Mouse (Mus musculus) forebrain, embryonic 12.5 days (tissue): Measurements from ENCODE around the gene Pip5k1b. TPM values are rescaled to one million over a fixed set of nuclear protein-coding genes. Genes with fewer than 3 reads are reported as not detected.

ENCODE experiments used
- ATAC-seq: fragments of 200-750 bp; cut with Nextera tagmentation; 2 replicates; pipeline ENCODE4 v1.8.0; 2017; ENCODE audit warnings: moderate TSS enrichment; ENCODE audit not compliant: low FRiP score
- H3K27ac ChIP-seq: fragments of 300-500 bp; sonication (generic); 2 replicates; pipeline ENCODE4 v1.5.1; 2016; ENCODE audit warnings: mild to moderate bottlenecking
- H3K27me3 ChIP-seq: fragments of 300-500 bp; sonication (generic); 2 replicates; pipeline ENCODE4 v1.6.1; 2016; ENCODE audit warnings: mild to moderate bottlenecking
- H3K36me3 ChIP-seq: fragments of 300-500 bp; sonication (generic); replicated peaks from 2 replicates; pipeline ENCODE4 v1.6.1; 2016; ENCODE audit warnings: mild to moderate bottlenecking
- H3K4me1 ChIP-seq: fragments of 300-500 bp; sonication (generic); 2 replicates; pipeline ENCODE4 v1.6.1; 2016
- H3K4me2 ChIP-seq: fragments of 300-500 bp; sonication (generic); 2 replicates; pipeline ENCODE4 v1.6.1; 2016; ENCODE audit warnings: mild to moderate bottlenecking, moderate library complexity
- H3K4me3 ChIP-seq: fragments of 300-500 bp; sonication (generic); replicated peaks from 2 replicates; pipeline ENCODE4 v1.5.1; 2016; ENCODE audit warnings: mild to moderate bottlenecking
- H3K9ac ChIP-seq: fragments of 300-500 bp; sonication (generic); 2 replicates; pipeline ENCODE4 v1.6.1; 2016; ENCODE audit warnings: mild to moderate bottlenecking
- H3K9me3 ChIP-seq: fragments of 300-500 bp; sonication (generic); 2 replicates; pipeline ENCODE4 v1.6.1; 2016
- WGBS: fragments of 180-500 bp; shearing (Covaris S2); methylation state at CpG from one replicate; pipeline ENCODE4 v1.1.7; 2016; 5-methylcytosine and 5-hydroxymethylcytosine counted together
- polyA plus RNA-seq: library from polyadenylated mRNA; unstranded; fragments of >200 nt; fragmentation: Nextera tagmentation; extraction: Ambion mirVana; gene quantifications from 2 replicates; pipeline ENCODE4 v1.2.1, GENCODE M21; 2016

The Pip5k1b gene
- polyA plus RNA-seq, 1 experiment from 2014 or later, result 1.5 TPM

DNA sequence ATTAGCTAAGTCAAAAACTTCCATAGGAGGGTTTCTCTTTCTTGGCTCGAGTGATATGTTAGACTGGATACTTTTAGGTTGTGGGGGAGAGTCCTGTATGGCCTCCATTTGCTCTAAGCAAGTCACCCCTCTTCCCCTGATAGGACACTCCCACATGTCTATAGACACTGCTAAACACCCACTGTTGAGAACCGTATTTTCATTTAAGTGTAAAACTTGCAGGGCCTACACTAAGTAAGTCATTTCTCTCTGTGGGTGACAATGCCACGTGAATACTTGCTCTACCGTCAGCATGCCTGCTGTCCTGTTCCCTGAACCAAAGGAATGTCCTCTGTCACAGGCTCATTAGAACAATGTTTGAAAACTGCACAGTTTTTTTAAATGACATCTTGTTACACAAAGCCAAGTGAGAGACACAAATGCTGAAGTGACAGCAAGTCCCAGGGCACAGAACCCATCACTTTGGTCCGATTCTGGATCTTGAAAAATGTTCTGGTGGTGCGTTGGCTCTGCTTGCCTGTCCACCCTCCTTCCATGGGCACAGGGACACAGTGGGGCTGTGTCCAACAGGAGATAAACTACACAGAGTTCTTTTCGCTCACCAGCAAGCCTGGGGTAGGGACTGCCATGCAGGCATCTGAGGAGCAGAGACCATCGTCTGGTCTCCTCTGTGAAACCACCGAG is 138.6 kb downstream of the Pip5k1b start:
- 86% methylated on average over 9 of the region's 9 CpGs for WGBS
- Histone ChIP-seq H3K4me3 (no peak overlapping the region), H3K27ac (no peak overlapping the region), H3K27me3 (no peaks in the 10 kb centered on the region), H3K36me3 (no peaks in the 10 kb centered on the region), H3K4me1 (no peaks in the 10 kb centered on the region), H3K9me3 (no peaks in the 10 kb centered on the region), H3K9ac (no peak overlapping the region), H3K4me2 (no peak overlapping the region)
- no peak for ATAC-seq

DNA sequence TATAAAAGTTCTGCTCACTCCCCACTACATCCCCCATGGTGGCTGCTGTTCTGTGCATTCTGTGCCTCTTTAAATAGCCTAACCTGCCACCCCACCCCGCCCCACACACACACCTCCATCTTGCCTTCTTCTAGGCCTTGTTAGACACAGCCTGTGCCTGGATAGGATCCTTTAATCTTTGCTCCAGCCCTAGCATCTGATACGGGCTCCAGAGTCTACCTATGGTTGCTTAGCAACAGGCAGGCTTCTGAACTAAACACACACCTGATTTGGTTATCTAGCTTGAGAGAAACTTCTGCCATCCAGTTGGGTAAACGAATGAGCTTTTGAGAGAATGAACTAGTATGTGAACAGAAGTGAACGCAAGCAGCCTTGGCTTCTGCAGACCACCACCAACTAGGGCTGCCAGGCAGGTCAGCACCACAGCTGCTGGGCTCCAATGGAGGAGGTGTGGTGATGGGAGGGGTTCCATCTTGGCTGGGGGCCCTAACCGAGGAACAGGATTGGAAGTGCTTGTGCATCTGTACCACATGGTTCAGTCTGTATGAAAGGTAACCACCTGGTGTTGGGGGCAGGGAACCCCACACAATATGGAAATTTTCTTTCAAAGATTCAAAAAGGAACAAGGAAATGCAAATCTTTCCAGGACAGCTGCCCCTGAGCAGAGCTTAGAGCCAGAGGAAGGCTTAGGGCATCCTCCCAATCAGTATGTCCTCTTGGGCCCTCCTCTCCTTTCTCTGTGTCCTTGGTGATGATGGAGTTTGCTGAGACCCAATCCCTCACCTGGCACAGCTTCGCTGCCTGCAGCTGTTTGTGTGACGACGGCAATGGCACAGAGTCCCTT is 139.7 kb downstream of the Pip5k1b start:
- Histone ChIP-seq H3K9me3 (no peaks in the 10 kb centered on the region), H3K9ac (no peak overlapping the region), H3K36me3 (no peaks in the 10 kb centered on the region), H3K4me1 (no peaks in the 10 kb centered on the region), H3K4me3 (no peak overlapping the region), H3K4me2 (no peak overlapping the region), H3K27me3 (no peaks in the 10 kb centered on the region), H3K27ac (no peak overlapping the region)
- no peak for ATAC-seq
- WGBS, result 79% methylated on average over 8 of the region's 8 CpGs

DNA sequence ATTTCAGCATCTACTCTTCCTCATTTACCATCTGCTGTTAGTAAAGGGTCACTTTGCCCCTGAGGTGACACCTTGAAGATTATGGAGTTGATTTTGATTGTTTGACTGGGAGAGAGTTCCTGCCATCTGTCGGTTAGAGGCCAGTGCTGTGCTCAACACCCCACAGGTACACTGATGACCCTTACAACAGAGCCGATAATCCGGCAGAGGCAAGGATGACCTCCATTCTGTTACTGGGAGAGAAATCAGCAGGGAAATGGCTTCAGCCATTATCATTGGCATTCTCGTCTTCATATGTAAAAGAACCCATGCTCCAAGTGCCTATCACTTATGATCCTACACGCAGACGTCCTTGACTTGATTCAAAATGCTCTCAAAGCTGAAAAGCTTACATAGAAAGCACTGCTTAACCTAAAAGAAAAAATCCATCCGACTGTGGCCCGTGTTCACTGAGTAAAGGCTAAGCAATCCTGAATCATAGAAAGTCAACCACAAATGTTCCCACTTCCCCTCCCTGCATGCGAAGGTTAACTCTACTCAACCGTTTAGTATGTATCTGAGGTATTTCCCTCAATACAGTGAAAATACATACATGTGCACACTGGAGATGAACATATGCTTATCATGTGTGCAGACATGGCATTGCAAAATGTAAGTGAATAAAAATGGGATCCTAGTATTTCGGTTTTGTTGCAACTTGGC is 146.7 kb downstream of the Pip5k1b start:
- Histone ChIP-seq H3K4me3 (no peak overlapping the region), H3K9ac (no peak overlapping the region), H3K27ac (no peak overlapping the region), H3K4me1 (no peaks in the 10 kb centered on the region), H3K4me2 (no peak overlapping the region), H3K27me3 (no peaks in the 10 kb centered on the region), H3K36me3 (no peaks in the 10 kb centered on the region), H3K9me3 (no peaks in the 10 kb centered on the region)
- 85% methylated on average over 11 of the region's 11 CpGs for WGBS
- no peak for ATAC-seq

DNA sequence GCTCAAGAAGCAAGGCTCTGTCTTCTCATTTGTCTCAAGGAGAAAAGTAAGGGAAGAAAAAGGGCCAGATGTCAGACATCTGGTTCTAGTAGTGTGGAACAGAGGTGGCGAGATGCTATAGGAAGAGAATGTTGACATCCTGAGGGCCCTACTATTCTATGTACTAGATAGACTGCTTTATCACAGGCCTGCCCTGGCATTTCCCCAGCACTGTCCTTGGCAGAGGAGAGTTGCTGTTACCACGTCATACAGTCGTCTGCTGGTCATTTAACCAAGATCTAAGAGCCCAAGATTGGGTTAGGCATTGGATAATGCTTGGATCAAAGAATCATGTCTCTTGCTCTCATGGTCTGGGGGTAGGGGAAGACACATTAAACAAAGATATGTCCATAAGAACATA is 151.0 kb downstream of the Pip5k1b start:
- no peaks in the 10 kb centered on the region for H3K36me3 ChIP-seq
- H3K4me3 ChIP-seq, result no peak overlapping the region
- H3K27me3 ChIP-seq, result no peaks in the 10 kb centered on the region
- no peak for ATAC-seq
- H3K4me1 ChIP-seq, result no peaks in the 10 kb centered on the region
- H3K9me3 ChIP-seq, result no peaks in the 10 kb centered on the region
- no peak overlapping the region for H3K4me2 ChIP-seq
- H3K27ac ChIP-seq, result no peak overlapping the region
- WGBS, result 91% methylated on average over 3 of the region's 3 CpGs
- H3K9ac ChIP-seq, result no peak overlapping the region

DNA sequence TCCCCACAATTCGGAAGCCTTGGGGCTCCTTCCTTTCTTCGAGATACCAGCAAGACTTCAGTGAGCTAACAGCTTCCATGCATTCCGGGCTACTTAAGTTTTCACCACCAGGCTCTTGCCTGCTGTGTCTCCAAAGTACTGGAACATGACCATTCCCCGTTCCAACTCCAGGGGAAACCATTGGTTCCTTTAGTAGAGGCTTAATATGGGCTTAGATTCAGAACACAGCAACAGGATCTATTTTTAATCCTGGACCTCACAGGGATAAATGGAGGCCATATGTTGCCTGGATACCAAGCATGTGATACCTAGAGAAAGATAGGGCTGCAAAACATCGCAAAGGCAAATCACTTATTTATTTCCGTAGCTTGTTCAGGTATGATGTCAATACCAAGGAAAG is 152.4 kb downstream of the Pip5k1b start:
- Histone ChIP-seq H3K27me3 (no peaks in the 10 kb centered on the region), H3K27ac (no peak overlapping the region), H3K36me3 (no peaks in the 10 kb centered on the region), H3K4me2 (no peak overlapping the region), H3K9ac (no peak overlapping the region), H3K4me3 (no peak overlapping the region), H3K9me3 (no peaks in the 10 kb centered on the region), H3K4me1 (no peaks in the 10 kb centered on the region)
- no peak for ATAC-seq
- WGBS, result 89% methylated on average over 6 of the region's 6 CpGs

DNA sequence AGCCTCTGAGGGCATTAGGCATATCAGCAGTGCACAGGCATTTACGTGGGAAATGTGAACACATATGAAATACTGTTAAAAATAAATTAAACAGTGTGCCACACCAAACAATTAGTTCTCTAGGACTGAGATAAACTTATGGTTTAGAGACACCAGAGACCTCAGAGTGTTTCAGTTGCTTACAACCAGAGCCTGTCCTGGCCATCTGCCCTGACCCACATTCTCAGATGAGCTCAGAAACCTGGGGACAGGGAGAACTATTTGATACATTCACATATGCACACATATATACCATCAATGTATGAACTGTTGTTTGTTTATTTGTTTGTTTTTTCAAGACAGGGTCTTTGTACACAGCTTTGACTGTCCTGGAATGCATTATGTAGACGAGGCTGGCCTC is 161.8 kb downstream of the Pip5k1b start:
- Histone ChIP-seq H3K9ac (no peak overlapping the region), H3K36me3 (no peaks in the 10 kb centered on the region), H3K4me1 (no peaks in the 10 kb centered on the region), H3K4me3 (no peak overlapping the region), H3K27me3 (no peaks in the 10 kb centered on the region), H3K4me2 (no peak overlapping the region), H3K9me3 (no peaks in the 10 kb centered on the region), H3K27ac (no peak overlapping the region)
- no peak for ATAC-seq
- 74% methylated on average over 2 of the region's 2 CpGs for WGBS

DNA sequence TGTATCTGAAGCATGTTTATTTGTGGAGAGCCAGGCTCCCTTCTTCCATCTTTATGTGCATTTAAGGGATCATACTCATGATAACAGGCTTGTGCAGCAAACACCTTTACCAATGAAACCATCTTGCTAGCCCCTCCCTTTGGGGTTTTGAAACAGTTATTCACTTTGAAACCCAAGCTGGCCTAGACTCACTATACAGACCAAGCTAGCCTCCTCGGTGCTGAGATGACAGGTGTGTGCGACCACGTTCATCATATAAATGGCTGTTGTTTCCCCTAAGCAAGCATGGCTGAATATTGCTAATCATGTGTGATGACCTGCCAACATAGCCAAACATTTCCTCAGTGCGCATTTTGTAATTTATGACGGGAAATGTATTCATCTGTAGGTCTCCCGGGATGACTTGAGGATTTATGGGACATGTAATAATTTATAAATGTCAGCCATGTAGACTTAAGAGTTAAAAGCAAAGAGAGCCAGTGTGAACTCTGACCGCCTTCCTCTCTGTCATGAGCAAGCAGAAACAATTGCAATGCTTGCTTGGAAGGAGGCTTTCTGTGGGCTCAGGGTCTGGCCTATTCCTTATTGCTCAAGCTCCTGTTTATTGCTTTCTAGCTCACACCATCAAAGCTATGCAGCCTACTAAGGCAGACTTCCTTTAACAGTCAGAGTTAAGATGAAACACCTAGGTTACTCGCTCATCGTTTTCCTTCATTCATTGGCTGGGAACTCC is 164.0 kb downstream of the Pip5k1b start:
- no peak for ATAC-seq

DNA sequence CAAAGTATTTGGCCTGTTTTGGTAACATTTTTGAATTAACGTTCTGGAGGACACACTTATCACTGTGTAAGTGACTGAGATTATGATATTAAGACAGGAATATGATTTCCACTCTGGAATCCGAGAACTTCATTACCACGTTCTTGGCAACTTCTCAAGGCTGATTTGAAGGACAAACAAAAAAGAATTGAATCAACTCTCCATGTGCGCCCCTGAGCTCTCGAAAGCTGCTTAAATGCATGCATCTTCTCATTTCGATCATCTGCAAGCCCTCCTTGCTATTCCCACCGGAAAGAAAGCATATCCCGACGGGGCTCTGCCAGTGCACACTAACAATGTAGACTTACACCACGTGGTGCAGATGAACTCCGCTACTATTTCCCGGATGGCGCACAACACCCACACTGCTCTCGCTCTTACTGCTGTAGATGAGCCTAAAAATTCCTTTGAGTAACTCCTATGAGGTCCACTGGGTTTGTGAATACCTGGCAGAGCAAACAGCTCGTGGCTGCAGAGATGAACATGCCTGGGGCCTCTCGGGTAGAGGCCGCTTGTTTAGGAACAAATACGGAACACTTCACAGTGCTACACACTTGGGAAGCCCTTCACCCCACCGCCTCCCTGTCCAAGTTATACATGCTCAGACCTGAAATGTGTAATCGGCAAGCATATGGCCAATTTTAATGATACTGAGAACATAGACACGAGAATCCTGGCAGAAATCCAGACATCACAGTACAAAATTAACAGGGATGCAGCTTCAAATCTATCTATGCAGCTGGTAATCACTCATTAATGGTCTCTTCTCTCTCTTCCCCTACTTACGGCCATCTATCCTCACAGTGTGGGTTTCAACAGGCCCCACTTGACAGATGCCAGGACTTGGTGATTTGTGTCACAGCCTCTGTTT is 168.5 kb downstream of the Pip5k1b start:
- Histone ChIP-seq H3K4me1 (no peaks in the 10 kb centered on the region), H3K27ac (no peak overlapping the region), H3K9ac (no peak overlapping the region), H3K27me3 (no peaks in the 10 kb centered on the region), H3K9me3 (no peaks in the 10 kb centered on the region), H3K36me3 (no peaks in the 10 kb centered on the region), H3K4me2 (no peak overlapping the region), H3K4me3 (no peak overlapping the region)
- WGBS, result 85% methylated on average over 22 of the region's 22 CpGs
- no peak for ATAC-seq

More for the DNA sequence above, 164.0 kb downstream of the Pip5k1b start:
- Histone ChIP-seq H3K36me3 (no peaks in the 10 kb centered on the region), H3K4me2 (no peak overlapping the region), H3K9me3 (no peaks in the 10 kb centered on the region), H3K27ac (no peak overlapping the region), H3K4me1 (no peaks in the 10 kb centered on the region), H3K4me3 (no peak overlapping the region), H3K9ac (no peak overlapping the region), H3K27me3 (no peaks in the 10 kb centered on the region)
- WGBS, result 88% methylated on average over 9 of the region's 9 CpGs

DNA sequence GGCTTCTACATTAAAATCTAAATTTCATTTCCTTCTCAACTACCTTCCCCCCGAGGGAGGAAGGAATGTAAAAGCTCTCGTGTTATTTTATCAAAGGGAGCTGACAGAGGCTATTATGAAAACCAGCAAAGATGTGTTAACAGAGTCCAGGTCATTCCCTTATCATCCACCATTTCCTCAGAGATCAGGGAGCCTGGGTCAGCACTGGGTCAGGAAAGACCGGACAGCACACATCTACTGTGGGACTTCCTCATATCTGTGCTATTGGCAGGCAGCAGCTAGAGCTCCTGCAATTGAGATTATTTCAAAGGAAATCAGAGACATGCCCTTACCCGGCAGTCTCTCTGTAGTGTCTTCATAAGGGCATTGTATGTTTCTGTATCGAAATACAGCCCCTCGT is 177.2 kb downstream of the Pip5k1b start:
- no peak overlapping the region for H3K27ac ChIP-seq
- 75% methylated on average over 6 of the region's 6 CpGs for WGBS
- no peak for ATAC-seq

DNA sequence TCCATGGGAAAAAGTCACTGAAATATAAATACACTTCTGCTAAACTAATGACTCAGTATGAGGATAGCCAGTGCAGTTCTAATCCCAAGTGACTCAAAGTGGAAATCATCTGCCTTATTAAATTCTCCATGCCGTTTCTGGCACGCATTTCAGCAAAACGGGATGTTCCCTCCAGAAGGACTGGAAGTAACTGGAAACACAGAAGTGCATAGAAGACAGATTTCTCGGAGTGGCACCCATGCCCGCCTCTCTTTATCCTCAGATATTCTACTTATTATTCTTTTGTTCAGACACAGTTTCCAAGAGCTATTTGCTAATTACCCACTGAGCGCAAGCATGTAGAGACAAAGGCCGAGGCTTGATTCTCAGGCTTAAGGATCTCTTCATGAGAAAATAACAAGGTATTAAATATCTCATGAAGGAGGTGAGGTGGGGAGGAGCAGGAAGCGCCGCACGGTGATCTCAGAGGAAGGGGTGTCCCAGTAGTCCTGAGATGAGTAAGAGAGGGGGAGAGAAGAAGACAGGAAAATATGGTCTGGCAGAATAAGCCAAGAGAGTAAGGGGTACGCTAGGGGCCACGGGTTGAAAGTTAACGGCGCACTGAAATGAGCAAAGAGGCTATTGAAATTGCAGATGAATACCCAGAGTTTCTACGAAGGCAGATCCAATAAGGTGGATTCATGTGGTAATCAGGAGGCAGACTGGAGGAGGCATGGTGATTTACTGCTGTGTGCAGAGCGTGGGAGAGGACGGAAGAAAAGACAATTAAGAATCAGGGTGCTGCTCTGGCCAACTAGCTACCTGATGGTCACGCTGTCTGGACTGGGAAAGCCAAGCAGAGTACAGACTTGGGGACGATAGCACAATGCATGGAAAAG is 183.7 kb downstream of the Pip5k1b start:
- Histone ChIP-seq H3K4me2 (peak overlapping the region; percentile 46), H3K36me3 (no peaks in the 10 kb centered on the region), H3K4me3 (0 out of 2 replicates have a peak overlapping the region, but pooled peaks have one; percentile 8), H3K9ac (peak overlapping the region; percentile 25; the same call in 1 of the 2 replicates), H3K27ac (peak overlapping the region; percentile 20; the same call in 1 of the 2 replicates), H3K9me3 (no peaks in the 10 kb centered on the region), H3K27me3 (no peaks in the 10 kb centered on the region; the same call in 1 of the 2 replicates), H3K4me1 (peaks cover 17% of the 10 kb centered on the region)
- 24% methylated on average over 19 of the region's 19 CpGs for WGBS
- ATAC-seq, result no peak

More for the DNA sequence above, 177.2 kb downstream of the Pip5k1b start:
- no peaks in the 10 kb centered on the region for H3K4me1 ChIP-seq
- no peaks in the 10 kb centered on the region for H3K9me3 ChIP-seq
- no peak overlapping the region for H3K9ac ChIP-seq
- H3K36me3 ChIP-seq, result no peaks in the 10 kb centered on the region
- H3K27me3 ChIP-seq, result no peaks in the 10 kb centered on the region
- no peak overlapping the region for H3K4me2 ChIP-seq
- H3K4me3 ChIP-seq, result no peak overlapping the region
